Mouse (Mus musculus): ENCODE results near the gene Ripor2. TPM values are rescaled to one million over a fixed set of nuclear protein-coding genes. Genes with fewer than 3 reads are reported as not detected.

The Ripor2 gene
- polyA plus RNA-seq, 1 experiment from 2014 or later = 0.72 TPM

DNA sequence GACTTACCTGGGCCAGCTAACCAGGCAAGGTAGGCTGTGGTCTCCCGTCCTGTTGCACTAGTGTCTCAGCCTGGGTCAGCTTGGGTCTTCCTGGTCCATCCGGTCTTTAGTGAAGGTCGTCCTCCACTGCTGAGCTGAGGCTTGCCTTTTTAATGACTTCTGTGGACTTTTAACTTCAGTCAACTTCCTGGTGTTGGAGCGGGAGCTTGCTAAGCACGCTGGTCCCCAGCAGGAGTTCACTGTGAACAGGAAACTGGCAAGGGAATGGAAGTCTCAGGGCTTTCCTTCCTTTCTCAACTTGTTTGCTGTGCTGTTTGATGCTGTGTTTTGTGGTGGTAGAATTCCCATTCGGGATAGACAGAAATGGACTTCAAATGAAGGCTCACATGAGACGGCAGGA is 135.7 kb downstream of the Ripor2 start:
- H3K4me3 ChIP-seq (ENCODE audit: low read depth, low read length) = no peak overlapping the region
- no peak overlapping the region for H3K9ac ChIP-seq (ENCODE audit: low read length)
- H3K27me3 ChIP-seq (ENCODE audit: control insufficient read depth, insufficient read depth, low read length) = no peaks in the 10 kb centered on the region
- no peaks in the 10 kb centered on the region for H3K36me3 ChIP-seq (ENCODE audit: control insufficient read depth, insufficient read depth, low read length)
- DNase-seq (ENCODE audit: low spot score) (no peak), ATAC-seq (ENCODE audit: insufficient number of reproducible peaks, low FRiP score, low TSS enrichment, low read depth) (no peak)
- no peak overlapping the region for H3K27ac ChIP-seq (replicated peaks; ENCODE audit: low read depth, low read length)
- H3K4me2 ChIP-seq (ENCODE audit: low read depth, severe bottlenecking) = no peak overlapping the region
- 61% methylated on average over 7 of the region's 7 CpGs for WGBS
- H3K9me3 ChIP-seq (ENCODE audit: control insufficient read depth, low read length) = no peaks in the 10 kb centered on the region
- H3K4me1 ChIP-seq (ENCODE audit: control insufficient read depth, insufficient read depth, low read length) = no peaks in the 10 kb centered on the region

DNA sequence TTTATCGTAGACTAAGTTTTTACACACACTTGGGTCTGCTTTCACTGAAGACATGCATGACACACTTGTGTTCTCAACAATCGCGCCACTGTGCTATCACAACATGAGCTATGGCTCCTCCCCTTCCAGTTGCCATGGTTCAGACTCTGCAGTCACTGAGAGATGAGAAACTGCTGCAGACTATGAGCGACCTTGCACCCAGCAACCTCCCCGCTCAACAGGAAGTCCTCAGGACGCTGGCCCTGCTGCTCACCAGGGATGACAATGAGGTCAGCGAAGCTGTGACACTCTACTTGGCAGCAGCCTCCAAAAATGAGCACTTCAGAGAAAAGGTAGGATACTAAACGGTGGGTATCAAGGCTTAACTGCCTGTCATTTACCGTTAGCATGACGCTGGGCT is 139.5 kb downstream of the Ripor2 start:
- H3K27ac ChIP-seq (replicated peaks; ENCODE audit: low read depth, low read length) = no peak overlapping the region
- H3K4me2 ChIP-seq (ENCODE audit: low read depth, severe bottlenecking) = no peak overlapping the region
- ATAC-seq (ENCODE audit: insufficient number of reproducible peaks, low FRiP score, low TSS enrichment, low read depth) = no peak
- no peaks in the 10 kb centered on the region for H3K4me1 ChIP-seq (ENCODE audit: control insufficient read depth, insufficient read depth, low read length)
- no peaks in the 10 kb centered on the region for H3K36me3 ChIP-seq (ENCODE audit: control insufficient read depth, insufficient read depth, low read length)
- H3K4me3 ChIP-seq (ENCODE audit: low read depth, low read length) = no peak overlapping the region
- no peaks in the 10 kb centered on the region for H3K9me3 ChIP-seq (ENCODE audit: control insufficient read depth, low read length)
- no peaks in the 10 kb centered on the region for H3K27me3 ChIP-seq (ENCODE audit: control insufficient read depth, insufficient read depth, low read length)
- H3K9ac ChIP-seq (ENCODE audit: low read length) = no peak overlapping the region
- DNase-seq (ENCODE audit: low spot score) = no peak
- 81% methylated on average over 10 of the region's 10 CpGs for WGBS

DNA sequence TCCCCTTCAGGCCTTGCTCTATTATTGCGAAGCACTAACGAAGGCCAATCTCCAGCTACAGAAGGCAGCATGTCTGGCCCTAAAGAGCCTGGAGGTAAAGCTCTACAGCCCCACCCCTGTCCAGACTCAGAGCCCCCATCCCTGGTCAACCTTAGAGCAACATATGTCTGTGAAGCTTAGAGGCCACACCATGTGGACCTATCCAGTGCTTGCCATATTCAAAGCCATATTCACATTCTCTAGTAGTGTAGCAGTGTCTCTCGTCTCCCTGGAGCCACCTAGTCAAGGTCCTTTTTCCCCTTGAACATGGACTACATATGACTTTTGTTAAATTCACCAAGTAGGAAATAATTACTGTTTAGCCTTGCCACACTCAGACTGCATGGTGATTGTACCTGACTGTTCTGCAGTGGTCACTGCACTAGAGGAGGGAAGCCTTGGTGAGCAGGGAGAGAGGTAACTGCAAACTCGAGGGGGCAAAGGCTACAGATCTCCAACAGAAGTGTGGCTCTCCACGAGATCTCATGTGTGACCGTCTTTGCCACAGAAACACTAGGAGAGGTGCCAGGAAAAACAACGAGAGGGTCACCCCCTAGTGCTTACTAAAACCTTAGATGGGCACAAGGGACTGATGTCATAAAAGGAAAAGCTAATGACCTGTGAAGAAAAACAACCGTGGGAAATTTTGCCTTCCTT is 141.9 kb downstream of the Ripor2 start:
- H3K4me3 ChIP-seq (ENCODE audit: low read depth, low read length) = no peak overlapping the region
- H3K4me2 ChIP-seq (ENCODE audit: low read depth, severe bottlenecking) = no peak overlapping the region
- DNase-seq (ENCODE audit: low spot score) (no peak), ATAC-seq (ENCODE audit: insufficient number of reproducible peaks, low FRiP score, low TSS enrichment, low read depth) (no peak)
- H3K9ac ChIP-seq (ENCODE audit: low read length) = no peak overlapping the region
- H3K9me3 ChIP-seq (ENCODE audit: control insufficient read depth, low read length) = no peaks in the 10 kb centered on the region
- no peaks in the 10 kb centered on the region for H3K4me1 ChIP-seq (ENCODE audit: control insufficient read depth, insufficient read depth, low read length)
- H3K27ac ChIP-seq (replicated peaks; ENCODE audit: low read depth, low read length) = no peak overlapping the region
- WGBS = 60% methylated on average over 8 of the region's 8 CpGs
- H3K27me3 ChIP-seq (ENCODE audit: control insufficient read depth, insufficient read depth, low read length) = no peaks in the 10 kb centered on the region
- H3K36me3 ChIP-seq (ENCODE audit: control insufficient read depth, insufficient read depth, low read length) = no peaks in the 10 kb centered on the region

DNA sequence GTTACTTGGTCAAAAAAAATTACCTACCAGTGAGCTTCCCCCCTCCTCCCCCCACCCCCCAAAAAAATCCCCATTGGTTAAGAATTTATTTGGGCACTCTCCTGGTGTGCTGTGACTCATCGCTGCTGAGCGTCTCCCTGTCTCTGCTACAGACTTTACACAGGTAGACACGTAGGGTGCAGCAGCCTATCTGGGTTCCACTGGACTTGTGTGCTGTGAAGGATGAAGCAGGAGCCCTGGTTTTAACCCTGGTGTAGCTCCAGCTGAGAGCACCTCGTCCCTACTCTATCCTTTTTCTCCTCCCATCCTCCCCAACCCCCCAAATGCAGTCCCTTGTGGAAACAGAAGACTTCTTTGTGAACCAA is 142.4 kb downstream of the Ripor2 start:
- 63% methylated on average over 4 of the region's 4 CpGs for WGBS
- no peak for ATAC-seq (ENCODE audit: insufficient number of reproducible peaks, low FRiP score, low TSS enrichment, low read depth)
- H3K4me2 ChIP-seq (ENCODE audit: low read depth, severe bottlenecking) = no peak overlapping the region

DNA sequence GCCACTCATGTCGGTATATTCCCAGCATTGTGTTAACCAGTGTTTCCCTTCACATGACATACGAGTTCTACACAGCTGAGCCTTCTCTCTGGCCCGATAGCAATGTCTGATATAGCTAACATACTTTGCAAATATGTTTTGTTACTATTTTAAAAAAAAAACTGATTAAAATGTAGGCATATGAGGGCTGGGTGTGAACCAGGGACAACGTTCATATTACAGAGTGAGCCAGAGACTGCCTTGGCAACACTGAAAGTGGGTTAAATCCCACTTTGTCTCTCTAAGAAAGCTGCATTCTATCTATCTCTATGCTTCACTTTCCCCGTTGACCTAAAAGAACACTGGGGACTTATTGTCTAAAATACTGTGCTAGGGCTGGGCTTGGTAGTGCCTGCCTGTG is 147.1 kb downstream of the Ripor2 start:
- no peaks in the 10 kb centered on the region for H3K4me1 ChIP-seq (ENCODE audit: control insufficient read depth, insufficient read depth, low read length)
- no peaks in the 10 kb centered on the region for H3K27me3 ChIP-seq (ENCODE audit: control insufficient read depth, insufficient read depth, low read length)
- DNase-seq (ENCODE audit: low spot score) = no peak
- H3K4me3 ChIP-seq (ENCODE audit: low read depth, low read length) = no peak overlapping the region
- no peak overlapping the region for H3K27ac ChIP-seq (replicated peaks; ENCODE audit: low read depth, low read length)
- no peaks in the 10 kb centered on the region for H3K36me3 ChIP-seq (ENCODE audit: control insufficient read depth, insufficient read depth, low read length)
- H3K4me2 ChIP-seq (ENCODE audit: low read depth, severe bottlenecking) = no peak overlapping the region
- WGBS = 91% methylated on average over 5 of the region's 5 CpGs
- H3K9me3 ChIP-seq (ENCODE audit: control insufficient read depth, low read length) = no peaks in the 10 kb centered on the region
- ATAC-seq (ENCODE audit: insufficient number of reproducible peaks, low FRiP score, low TSS enrichment, low read depth) = no peak
- H3K9ac ChIP-seq (ENCODE audit: low read length) = no peak overlapping the region

More for the DNA sequence above, 142.4 kb downstream of the Ripor2 start:
- DNase-seq (ENCODE audit: low spot score) = no peak
- no peaks in the 10 kb centered on the region for H3K9me3 ChIP-seq (ENCODE audit: control insufficient read depth, low read length)
- H3K9ac ChIP-seq (ENCODE audit: low read length) = no peak overlapping the region
- no peaks in the 10 kb centered on the region for H3K36me3 ChIP-seq (ENCODE audit: control insufficient read depth, insufficient read depth, low read length)
- H3K27ac ChIP-seq (replicated peaks; ENCODE audit: low read depth, low read length) = no peak overlapping the region
- H3K27me3 ChIP-seq (ENCODE audit: control insufficient read depth, insufficient read depth, low read length) = no peaks in the 10 kb centered on the region
- H3K4me3 ChIP-seq (ENCODE audit: low read depth, low read length) = no peak overlapping the region
- no peaks in the 10 kb centered on the region for H3K4me1 ChIP-seq (ENCODE audit: control insufficient read depth, insufficient read depth, low read length)

DNA sequence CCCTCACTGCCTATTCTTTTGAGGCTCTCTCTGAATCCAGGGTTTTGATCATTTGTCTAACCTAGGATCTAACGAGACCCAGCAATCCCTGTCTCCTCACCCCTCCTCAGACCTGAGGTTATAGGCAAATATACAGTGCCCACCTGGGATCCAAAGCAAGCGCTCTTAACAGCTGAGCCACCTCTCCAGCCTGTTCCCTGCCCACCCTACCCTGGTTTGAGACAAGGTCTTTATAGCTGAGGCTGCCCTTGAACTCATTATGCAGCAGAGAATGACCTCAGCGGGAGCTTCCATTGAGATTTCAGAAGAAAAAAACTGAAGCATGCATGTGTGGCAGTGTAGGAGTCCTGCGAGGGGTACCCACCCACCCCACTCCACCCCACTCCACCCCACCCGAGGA is 152.5 kb downstream of the Ripor2 start:
- ATAC-seq (ENCODE audit: insufficient number of reproducible peaks, low FRiP score, low TSS enrichment, low read depth) = no peak

DNA sequence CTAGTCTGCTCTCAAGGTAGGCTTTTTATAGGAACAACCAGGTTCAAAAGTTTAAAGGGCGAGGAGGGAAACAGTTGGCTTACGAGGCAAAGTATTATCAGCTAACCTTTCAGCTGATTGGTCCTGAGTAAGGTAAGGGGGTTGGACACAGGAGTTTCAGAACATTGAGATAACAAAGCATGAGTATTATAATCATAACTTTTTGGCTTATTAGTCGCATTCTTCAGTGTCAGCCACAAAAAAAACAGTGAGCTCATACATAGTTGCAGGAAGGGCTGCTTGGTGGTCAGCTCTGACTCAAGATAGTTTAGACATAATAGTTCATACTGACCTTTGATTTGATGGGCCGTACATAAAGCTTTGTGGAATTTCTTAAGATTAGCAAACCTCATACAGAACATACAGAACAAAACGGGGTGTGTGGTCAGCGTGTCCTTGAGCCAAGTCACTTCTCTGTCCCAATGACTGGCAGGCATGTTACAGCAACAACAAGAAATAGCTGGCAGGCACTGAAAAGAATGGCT is 153.7 kb downstream of the Ripor2 start:
- Histone ChIP-seq H3K4me2 (ENCODE audit: low read depth, severe bottlenecking) (no peak overlapping the region), H3K9me3 (ENCODE audit: control insufficient read depth, low read length) (no peaks in the 10 kb centered on the region), H3K4me3 (ENCODE audit: low read depth, low read length) (no peak overlapping the region), H3K9ac (ENCODE audit: low read length) (no peak overlapping the region), H3K27me3 (ENCODE audit: control insufficient read depth, insufficient read depth, low read length) (no peaks in the 10 kb centered on the region), H3K4me1 (ENCODE audit: control insufficient read depth, insufficient read depth, low read length) (no peaks in the 10 kb centered on the region), H3K36me3 (ENCODE audit: control insufficient read depth, insufficient read depth, low read length) (no peaks in the 10 kb centered on the region), H3K27ac (replicated peaks; ENCODE audit: low read depth, low read length) (no peak overlapping the region)
- ATAC-seq (ENCODE audit: insufficient number of reproducible peaks, low FRiP score, low TSS enrichment, low read depth) (no peak), DNase-seq (ENCODE audit: low spot score) (no peak)
- 79% methylated on average over 6 of the region's 6 CpGs for WGBS

More for the DNA sequence above, 152.5 kb downstream of the Ripor2 start:
- Histone ChIP-seq H3K9ac (ENCODE audit: low read length) (no peak overlapping the region), H3K36me3 (ENCODE audit: control insufficient read depth, insufficient read depth, low read length) (no peaks in the 10 kb centered on the region), H3K4me3 (ENCODE audit: low read depth, low read length) (no peak overlapping the region), H3K27me3 (ENCODE audit: control insufficient read depth, insufficient read depth, low read length) (no peaks in the 10 kb centered on the region), H3K4me1 (ENCODE audit: control insufficient read depth, insufficient read depth, low read length) (no peaks in the 10 kb centered on the region), H3K4me2 (ENCODE audit: low read depth, severe bottlenecking) (no peak overlapping the region), H3K27ac (replicated peaks; ENCODE audit: low read depth, low read length) (no peak overlapping the region), H3K9me3 (ENCODE audit: control insufficient read depth, low read length) (no peaks in the 10 kb centered on the region)
- no peak for DNase-seq (ENCODE audit: low spot score)
- 87% methylated on average over 5 of the region's 5 CpGs for WGBS

DNA sequence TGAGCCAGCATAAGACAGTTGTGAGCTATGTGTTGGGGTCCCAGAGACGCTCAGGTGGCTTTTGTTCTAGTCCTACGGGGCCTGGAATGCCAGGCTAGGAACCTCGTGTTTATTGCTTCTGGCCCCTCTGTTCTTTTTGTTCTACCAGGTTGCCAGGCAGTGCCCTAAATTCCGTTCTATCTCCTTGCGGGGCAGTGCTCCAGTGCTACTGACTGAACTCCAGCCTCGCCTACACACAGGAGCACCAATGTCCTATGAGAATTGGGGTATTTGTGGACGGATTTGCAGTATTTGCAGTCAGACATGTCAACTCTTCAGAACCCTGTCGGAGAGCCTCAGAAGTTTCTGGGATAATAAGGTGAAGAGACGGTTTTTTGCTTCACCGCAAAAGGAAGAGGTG is 159.0 kb downstream of the Ripor2 start, which contains the start of gene Armh2:
Armh2 (plus strand) TSS at position 205 of the 400 bp plus-strand sequence.
- no peak within 1 kb of the TSS for H3K9ac ChIP-seq (ENCODE audit: low read length)
- H3K9me3 ChIP-seq (ENCODE audit: control insufficient read depth, low read length) = no peaks in the 10 kb centered on the region
- H3K4me1 ChIP-seq (ENCODE audit: control insufficient read depth, insufficient read depth, low read length) = no peaks in the 10 kb centered on the region
- WGBS = 88% methylated on average over 10 of the region's 10 CpGs
- no peak within 1 kb of the TSS for H3K4me2 ChIP-seq (ENCODE audit: low read depth, severe bottlenecking)
- ATAC-seq (ENCODE audit: insufficient number of reproducible peaks, low FRiP score, low TSS enrichment, low read depth) (no peak), DNase-seq (ENCODE audit: low spot score) (no peak)
- H3K36me3 ChIP-seq (ENCODE audit: control insufficient read depth, insufficient read depth, low read length) = peaks cover 3% of the 10 kb centered on the region
- no peak within 1 kb of the TSS for H3K4me3 ChIP-seq (ENCODE audit: low read depth, low read length)
- no peak within 1 kb of the TSS for H3K27ac ChIP-seq (replicated peaks; ENCODE audit: low read depth, low read length)
- H3K27me3 ChIP-seq (ENCODE audit: control insufficient read depth, insufficient read depth, low read length) = no peaks in the 10 kb centered on the region

DNA sequence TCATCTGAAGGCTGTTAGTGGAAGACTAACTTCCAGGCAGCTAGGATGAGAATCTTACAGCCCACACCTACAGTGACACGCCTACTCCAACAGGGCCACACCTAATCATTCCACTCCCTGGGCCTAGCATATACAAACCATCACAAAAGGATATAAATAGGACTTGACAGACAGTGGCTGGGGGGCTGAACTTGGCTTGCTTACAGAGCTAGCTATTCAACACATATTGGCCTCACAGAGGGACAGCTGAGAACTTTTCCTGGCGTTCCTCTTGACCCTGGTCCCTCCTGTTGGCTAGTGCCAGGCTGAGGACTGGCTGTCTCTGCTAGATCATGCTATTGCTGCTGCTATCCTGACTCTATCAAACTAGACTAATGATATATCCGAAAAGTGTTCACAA is 165.8 kb downstream of the Ripor2 start:
- Histone ChIP-seq H3K4me2 (ENCODE audit: low read depth, severe bottlenecking) (no peak overlapping the region), H3K9me3 (ENCODE audit: control insufficient read depth, low read length) (no peaks in the 10 kb centered on the region), H3K9ac (ENCODE audit: low read length) (no peak overlapping the region), H3K4me3 (ENCODE audit: low read depth, low read length) (no peak overlapping the region), H3K27me3 (ENCODE audit: control insufficient read depth, insufficient read depth, low read length) (no peaks in the 10 kb centered on the region), H3K4me1 (ENCODE audit: control insufficient read depth, insufficient read depth, low read length) (no peaks in the 10 kb centered on the region), H3K36me3 (ENCODE audit: control insufficient read depth, insufficient read depth, low read length) (peaks cover 5% of the 10 kb centered on the region), H3K27ac (replicated peaks; ENCODE audit: low read depth, low read length) (no peak overlapping the region)
- WGBS = 92% methylated on average over 3 of the region's 3 CpGs
- DNase-seq (ENCODE audit: low spot score) = no peak
- no peak for ATAC-seq (ENCODE audit: insufficient number of reproducible peaks, low FRiP score, low TSS enrichment, low read depth)

Data from limb, embryonic 11.5 days (tissue).